Comparison of ENCODE assay signal across 8 mouse cellular contexts in the genomic region with DNA sequence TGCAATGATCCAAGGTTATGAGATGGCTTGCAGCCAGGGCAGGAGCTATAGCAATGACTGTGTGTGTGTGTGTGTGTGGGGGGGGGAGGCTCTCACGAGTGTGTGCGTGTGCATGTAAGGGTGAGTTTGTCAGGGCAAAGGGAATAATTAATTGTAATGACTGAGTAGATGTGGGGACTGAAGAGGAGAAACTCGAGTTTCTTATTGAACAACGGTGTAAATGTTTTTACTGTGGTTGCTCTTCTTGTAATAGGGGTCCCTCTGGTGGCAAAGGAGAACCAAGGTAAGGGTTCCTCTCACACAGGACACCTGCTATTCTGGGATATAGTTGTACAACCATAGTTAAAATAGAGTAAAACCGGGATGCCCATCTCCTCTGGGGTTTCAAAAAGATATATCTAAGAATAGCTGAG.
A peak's percentile ranks its signal among the peaks of the same experiment; 100 is the strongest.
DNase-seq lines count a peak whose midpoint lies in the region; ATAC-seq lines count a peak whose summit lies in the region.

No protein-coding gene starts in this region.

- 32% methylated on average over 5 of the region's 5 CpGs for WGBS in embryonic facial prominence, embryonic 11.5 days
- WGBS in embryonic facial prominence, embryonic 10.5 days = 41% methylated on average over 5 of the region's 5 CpGs
- 27% methylated on average over 5 of the region's 5 CpGs for WGBS in intestine, embryonic 15.5 days
- WGBS in midbrain, embryonic 16.5 days = 34% methylated on average over 5 of the region's 5 CpGs

- no peak overlapping the region for H3K27ac ChIP-seq in embryonic facial prominence, embryonic 11.5 days (replicated peaks; ENCODE audit: low read depth, low read length)
- no peak overlapping the region for H3K27ac ChIP-seq in embryonic facial prominence, embryonic 10.5 days (replicated peaks)
- no peak overlapping the region for H3K27ac ChIP-seq in intestine, embryonic 15.5 days
- no peak overlapping the region for H3K27ac ChIP-seq in midbrain, embryonic 16.5 days (ENCODE audit: low read length)

- H3K4me2 ChIP-seq in embryonic facial prominence, embryonic 11.5 days (ENCODE audit: low read depth, low read length) = no peak overlapping the region
- no peak overlapping the region for H3K4me2 ChIP-seq in intestine, embryonic 15.5 days (replicated peaks)
- no peak overlapping the region for H3K4me2 ChIP-seq in midbrain, embryonic 16.5 days (ENCODE audit: low read length)

- no peak overlapping the region for H3K4me3 ChIP-seq in embryonic facial prominence, embryonic 11.5 days (ENCODE audit: low read depth, low read length)
- H3K4me3 ChIP-seq in embryonic facial prominence, embryonic 10.5 days = no peak overlapping the region
- no peak overlapping the region for H3K4me3 ChIP-seq in intestine, embryonic 15.5 days (replicated peaks)
- H3K4me3 ChIP-seq in midbrain, embryonic 16.5 days (ENCODE audit: low read depth, low read length) = no peak overlapping the region

- ATAC-seq in embryonic facial prominence, embryonic 11.5 days (replicated peaks; ENCODE audit: insufficient number of reproducible peaks, low FRiP score, low TSS enrichment, low read depth) = peak; percentile 62; the same call in 1 of the 2 replicates
- ATAC-seq in intestine, embryonic 15.5 days = peak; percentile 71
- ATAC-seq in midbrain, embryonic 16.5 days = peak; percentile 57; the same call in 1 of the 2 replicates

- no peaks in the 10 kb centered on the region for H3K27me3 ChIP-seq in embryonic facial prominence, embryonic 11.5 days (ENCODE audit: control insufficient read depth, insufficient read depth, low read length)
- 0 out of 2 replicates have a peak, but pooled peaks cover under 1% of the 10 kb centered on the region for H3K27me3 ChIP-seq in embryonic facial prominence, embryonic 10.5 days (replicated peaks; ENCODE audit: low read depth, poor library complexity, severe bottlenecking)
- H3K27me3 ChIP-seq in intestine, embryonic 15.5 days (replicated peaks) = no peaks in the 10 kb centered on the region
- peaks cover 5% of the 10 kb centered on the region; the same call in 1 of the 2 replicates for H3K27me3 ChIP-seq in midbrain, embryonic 16.5 days (ENCODE audit: control insufficient read depth, insufficient read depth, low read depth, low read length)

- peak; percentile 39 for DNase-seq in embryonic facial prominence, embryonic 11.5 days (ENCODE audit: low spot score)
- DNase-seq in embryonic facial prominence, embryonic 10.5 days (ENCODE audit: low spot score) = no peak
- DNase-seq in right cerebral cortex, adult 2 months (ENCODE audit: low spot score in 2 of 2) = peak; percentile 21 to 33
- no peak for DNase-seq in right cerebral cortex, postnatal 14 days
- DNase-seq in cerebellum, postnatal 14 days = peak; percentile 55 to 72
- no peak for DNase-seq in spleen, adult 12 weeks (ENCODE audit: low spot score)

- no peaks in the 10 kb centered on the region for H3K9me3 ChIP-seq in embryonic facial prominence, embryonic 11.5 days (replicated peaks; ENCODE audit: control insufficient read depth, low read length)
- no peaks in the 10 kb centered on the region for H3K9me3 ChIP-seq in embryonic facial prominence, embryonic 10.5 days
- H3K9me3 ChIP-seq in intestine, embryonic 15.5 days = no peaks in the 10 kb centered on the region
- H3K9me3 ChIP-seq in midbrain, embryonic 16.5 days (replicated peaks; ENCODE audit: control insufficient read depth, low read length, poor library complexity, severe bottlenecking) = no peaks in the 10 kb centered on the region

- no peak overlapping the region for H3K9ac ChIP-seq in embryonic facial prominence, embryonic 11.5 days (replicated peaks; ENCODE audit: low read length)
- no peak overlapping the region for H3K9ac ChIP-seq in intestine, embryonic 15.5 days
- no peak overlapping the region for H3K9ac ChIP-seq in midbrain, embryonic 16.5 days (ENCODE audit: low read depth, low read length)

- H3K36me3 ChIP-seq in embryonic facial prominence, embryonic 11.5 days (replicated peaks; ENCODE audit: control insufficient read depth, insufficient read depth, low read depth, low read length) = no peaks in the 10 kb centered on the region
- H3K36me3 ChIP-seq in embryonic facial prominence, embryonic 10.5 days (replicated peaks) = no peaks in the 10 kb centered on the region
- no peaks in the 10 kb centered on the region for H3K36me3 ChIP-seq in intestine, embryonic 15.5 days
- H3K36me3 ChIP-seq in midbrain, embryonic 16.5 days (ENCODE audit: control insufficient read depth, insufficient read depth, low read length) = no peaks in the 10 kb centered on the region

- no peaks in the 10 kb centered on the region for H3K4me1 ChIP-seq in embryonic facial prominence, embryonic 11.5 days (ENCODE audit: control insufficient read depth, insufficient read depth, low read length)
- no peaks in the 10 kb centered on the region for H3K4me1 ChIP-seq in embryonic facial prominence, embryonic 10.5 days
- H3K4me1 ChIP-seq in intestine, embryonic 15.5 days (replicated peaks) = no peaks in the 10 kb centered on the region
- H3K4me1 ChIP-seq in midbrain, embryonic 16.5 days (ENCODE audit: control insufficient read depth, insufficient read depth, low read length) = no peaks in the 10 kb centered on the region

Comparison
In these comparisons a context has a peak if more than half of its experiments do, and no peak if none do; other contexts are left out.
1. DNase-seq: peak in embryonic facial prominence, embryonic 11.5 days (single experiment), right cerebral cortex, adult 2 months (2 of 2) and cerebellum, postnatal 14 days (2 of 2); none in embryonic facial prominence, embryonic 10.5 days (single experiment), right cerebral cortex, postnatal 14 days (single experiment) and spleen, adult 12 weeks (single experiment).
2. Peak in every context shown above with its lines, with median percentiles within 50 percentile points of each other: ATAC-seq.